Mouse (Mus musculus): ENCODE results near the gene Man1a. TPM values are rescaled to one million over a fixed set of nuclear protein-coding genes. Genes with fewer than 3 reads are reported as not detected.

Gene Man1a
- polyA plus RNA-seq, 1 experiment from 2014 or later = 5.0 TPM

DNA sequence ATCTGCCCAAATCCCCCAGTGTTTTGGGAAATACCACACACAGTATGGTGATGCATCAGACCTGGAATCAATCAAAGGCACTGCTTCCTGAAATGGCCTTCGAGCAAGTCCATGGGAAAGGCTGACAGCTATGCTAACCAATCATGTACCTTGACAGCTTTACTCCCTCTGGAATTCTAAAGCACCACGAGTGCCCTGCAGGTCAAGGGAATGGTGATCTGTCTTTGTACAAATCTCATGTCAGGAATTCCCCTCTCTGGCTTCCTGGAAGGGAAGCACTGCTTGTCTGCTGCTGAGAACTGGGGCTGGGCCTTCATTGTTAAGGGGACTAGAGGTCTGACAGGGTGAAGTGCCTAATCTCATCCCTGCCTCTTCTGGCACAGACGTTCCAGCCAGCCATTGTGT, 17.3 kb downstream of the Man1a start:
- ATAC-seq (replicated peaks) = no peak
- H3K36me3 ChIP-seq (replicated peaks) = no peaks in the 10 kb centered on the region
- no peaks in the 10 kb centered on the region for H3K9me3 ChIP-seq
- no peak overlapping the region for H3K9ac ChIP-seq
- no peak overlapping the region for H3K4me2 ChIP-seq
- no peaks in the 10 kb centered on the region for H3K4me1 ChIP-seq
- no peak overlapping the region for H3K4me3 ChIP-seq
- WGBS = 7% methylated on average over 3 of the region's 3 CpGs
- H3K27me3 ChIP-seq (replicated peaks) = no peaks in the 10 kb centered on the region
- H3K27ac ChIP-seq = no peak overlapping the region

DNA sequence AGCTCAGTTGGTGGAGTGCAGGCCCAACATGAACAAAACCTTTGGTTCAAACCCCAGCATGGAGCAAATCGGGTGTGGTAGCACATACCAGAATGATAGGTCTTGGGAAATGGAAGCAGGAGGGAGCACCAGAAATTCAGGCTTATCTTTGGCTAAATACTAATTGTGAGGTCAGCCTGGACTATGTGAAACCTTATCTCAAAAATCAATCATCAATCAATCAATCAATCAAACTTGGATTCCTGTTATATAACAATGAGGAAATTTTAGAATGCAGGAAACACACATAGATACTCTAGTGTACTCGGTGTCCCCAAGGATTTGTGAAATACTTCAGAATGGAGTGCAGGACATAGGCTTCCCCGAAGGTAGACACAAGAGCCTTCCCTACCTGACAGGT, 17.8 kb downstream of the Man1a start:
- WGBS = 88% methylated on average over 3 of the region's 3 CpGs
- Histone ChIP-seq H3K9me3 (no peaks in the 10 kb centered on the region), H3K9ac (no peak overlapping the region), H3K4me3 (no peak overlapping the region), H3K4me1 (no peaks in the 10 kb centered on the region), H3K4me2 (no peak overlapping the region), H3K27ac (no peak overlapping the region), H3K27me3 (replicated peaks) (no peaks in the 10 kb centered on the region), H3K36me3 (replicated peaks) (no peaks in the 10 kb centered on the region)
- no peak for ATAC-seq (replicated peaks)

DNA sequence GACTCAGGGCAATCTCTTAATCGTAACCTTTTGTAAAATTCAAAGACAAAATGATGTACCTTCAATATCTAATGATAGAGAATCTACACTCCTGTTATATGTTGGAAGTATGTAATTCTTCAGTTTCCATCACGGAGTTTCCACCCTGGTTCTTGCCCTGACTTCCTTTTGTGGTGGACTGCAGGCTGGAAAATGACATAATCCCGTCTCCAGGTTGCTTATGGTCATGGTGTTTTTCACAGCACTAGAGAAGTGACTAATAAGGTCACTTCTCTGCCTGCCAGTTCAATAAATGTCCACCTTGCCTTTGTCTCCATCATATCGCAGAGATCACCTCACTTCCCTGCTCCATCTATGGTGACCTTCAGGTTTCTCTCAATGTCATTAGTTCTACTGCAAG, 22.2 kb downstream of the Man1a start:
- WGBS = 75% methylated on average over 4 of the region's 4 CpGs
- ATAC-seq (replicated peaks) = no peak
- Histone ChIP-seq H3K9me3 (no peaks in the 10 kb centered on the region), H3K36me3 (replicated peaks) (no peaks in the 10 kb centered on the region), H3K4me3 (no peak overlapping the region), H3K4me1 (no peaks in the 10 kb centered on the region), H3K4me2 (no peak overlapping the region), H3K27ac (no peak overlapping the region), H3K9ac (no peak overlapping the region), H3K27me3 (replicated peaks) (no peaks in the 10 kb centered on the region)

DNA sequence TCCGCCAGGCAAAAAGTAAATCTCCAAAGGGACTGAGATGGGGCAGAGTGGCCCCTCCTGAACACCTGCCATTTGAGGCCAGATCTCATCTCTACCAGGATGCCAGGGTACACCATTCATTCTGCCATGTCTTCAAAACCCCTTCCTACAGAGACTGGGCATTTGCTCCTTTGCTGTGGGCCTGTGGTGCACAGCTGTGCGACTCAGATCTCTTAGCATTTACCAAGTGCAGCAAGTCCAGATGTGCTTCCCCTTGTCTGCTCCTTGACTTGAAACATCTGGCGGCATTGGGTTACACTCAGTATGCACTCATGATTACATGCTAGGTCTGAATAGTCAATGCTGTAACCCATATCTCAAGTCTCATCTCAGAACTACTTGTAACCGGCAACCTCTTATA, 28.5 kb downstream of the Man1a start:
- no peak overlapping the region for H3K9ac ChIP-seq
- ATAC-seq (replicated peaks) = no peak
- H3K27ac ChIP-seq = no peak overlapping the region
- no peaks in the 10 kb centered on the region for H3K9me3 ChIP-seq
- no peak overlapping the region for H3K4me3 ChIP-seq
- H3K4me2 ChIP-seq = no peak overlapping the region
- H3K27me3 ChIP-seq (replicated peaks) = no peaks in the 10 kb centered on the region
- no peaks in the 10 kb centered on the region for H3K36me3 ChIP-seq (replicated peaks)
- 89% methylated on average over 4 of the region's 4 CpGs for WGBS
- H3K4me1 ChIP-seq = no peaks in the 10 kb centered on the region

DNA sequence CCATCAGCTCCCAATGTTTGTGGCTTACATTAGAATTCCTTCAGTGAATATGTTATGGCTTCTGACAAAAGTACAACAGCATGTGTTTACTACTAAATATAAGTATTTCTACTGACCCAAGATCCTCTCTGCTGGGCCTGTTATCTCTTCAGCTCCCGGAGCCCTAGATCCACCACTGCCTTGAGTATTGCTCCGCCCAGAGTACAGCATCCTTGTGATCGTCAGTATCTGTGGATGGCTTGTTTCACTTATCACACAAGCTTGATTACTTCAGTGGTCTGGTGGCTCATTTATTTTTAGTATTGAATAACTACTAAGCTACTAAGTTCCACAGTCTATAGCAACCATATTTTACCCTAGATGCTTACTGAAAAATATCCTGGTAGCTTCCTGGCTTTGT, 33.1 kb downstream of the Man1a start:
- Histone ChIP-seq H3K4me2 (no peak overlapping the region), H3K36me3 (replicated peaks) (no peaks in the 10 kb centered on the region), H3K4me3 (no peak overlapping the region), H3K27me3 (replicated peaks) (no peaks in the 10 kb centered on the region), H3K4me1 (no peaks in the 10 kb centered on the region), H3K9ac (no peak overlapping the region), H3K9me3 (no peaks in the 10 kb centered on the region), H3K27ac (no peak overlapping the region)
- no peak for ATAC-seq (replicated peaks)
- WGBS = 90% methylated on average over 3 of the region's 3 CpGs

DNA sequence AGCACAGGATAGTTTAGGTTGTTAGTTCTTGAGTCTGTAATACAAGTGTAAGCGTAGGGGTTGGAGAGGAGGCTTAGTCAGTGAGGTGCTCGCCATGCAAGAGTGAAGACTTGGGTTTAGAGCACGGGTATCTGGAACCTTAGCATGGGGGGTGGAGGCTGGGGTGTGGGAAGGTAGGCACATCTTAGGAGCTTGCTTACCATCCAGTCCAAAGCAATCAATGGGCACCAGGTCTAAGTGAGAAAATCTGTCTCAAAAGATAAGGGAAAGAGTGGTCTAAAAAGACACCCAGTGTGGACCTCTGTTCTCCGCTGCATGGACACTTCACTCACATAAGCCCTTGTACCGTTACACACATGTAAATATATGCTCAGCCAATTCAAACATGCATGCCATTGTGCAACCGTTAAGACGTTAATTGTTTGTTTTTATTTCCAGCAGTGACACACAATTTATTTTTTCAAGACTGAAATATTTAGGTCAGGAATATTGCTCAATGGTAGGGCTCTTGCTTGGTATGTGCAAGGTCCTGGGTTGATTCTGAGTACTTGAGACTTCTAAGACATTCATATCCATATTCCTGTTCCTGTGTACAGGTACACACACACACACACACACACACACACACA, 34.1 kb downstream of the Man1a start:
- H3K36me3 ChIP-seq (replicated peaks) = no peaks in the 10 kb centered on the region
- H3K27ac ChIP-seq = no peak overlapping the region
- no peak overlapping the region for H3K4me3 ChIP-seq
- no peak for ATAC-seq (replicated peaks)
- no peaks in the 10 kb centered on the region for H3K27me3 ChIP-seq (replicated peaks)
- H3K4me2 ChIP-seq = no peak overlapping the region
- WGBS = 89% methylated on average over 7 of the region's 7 CpGs
- no peaks in the 10 kb centered on the region for H3K9me3 ChIP-seq
- no peaks in the 10 kb centered on the region for H3K4me1 ChIP-seq
- H3K9ac ChIP-seq = no peak overlapping the region

DNA sequence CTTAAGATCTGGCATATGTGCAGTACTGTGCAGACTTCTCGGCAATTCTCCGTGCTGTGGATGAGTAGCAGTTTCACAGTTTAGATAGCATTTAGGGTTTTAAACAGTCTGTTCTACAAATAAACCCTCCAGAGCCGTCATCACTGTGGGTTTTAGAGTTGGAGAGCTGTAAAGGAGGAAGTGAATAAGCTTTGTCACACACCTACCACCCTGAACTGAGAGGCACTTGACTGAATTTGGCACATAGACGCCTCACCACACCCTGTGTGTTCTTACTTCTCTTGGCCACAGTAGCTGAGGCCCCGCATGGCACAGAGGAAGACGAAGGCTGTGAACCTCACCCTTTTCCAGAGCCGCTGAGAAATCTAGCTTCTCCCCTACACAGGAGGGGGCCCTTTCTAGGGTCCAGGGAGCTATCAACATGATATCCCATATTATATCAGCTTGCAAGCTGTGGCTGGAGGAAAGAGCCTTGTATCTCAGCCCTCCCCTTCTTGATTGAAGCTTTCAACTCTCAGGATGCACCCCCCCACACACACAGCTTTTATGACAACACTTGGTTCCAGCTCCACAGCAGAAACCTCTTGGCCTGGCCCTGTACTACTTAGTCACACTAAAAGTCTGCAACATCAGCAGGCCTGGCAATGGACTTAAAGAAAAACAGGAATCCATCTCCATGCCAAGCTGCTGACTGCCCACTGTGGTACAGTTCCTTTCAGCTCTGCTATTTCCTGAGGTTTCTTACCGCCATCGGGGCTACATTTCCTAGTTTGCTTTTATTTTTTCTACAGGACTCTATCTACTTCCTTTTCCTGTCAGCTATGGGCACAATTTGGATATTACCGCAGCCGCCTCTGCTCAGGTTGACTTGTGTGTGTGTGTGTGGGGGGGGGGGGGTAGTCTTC, 35.9 kb downstream of the Man1a start:
- H3K9ac ChIP-seq = no peak overlapping the region
- no peaks in the 10 kb centered on the region for H3K4me1 ChIP-seq
- H3K9me3 ChIP-seq = no peaks in the 10 kb centered on the region
- ATAC-seq (replicated peaks) = 0 out of 2 replicates have a peak, but pooled peaks have one; percentile 24
- WGBS = 93% methylated on average over 11 of the region's 11 CpGs
- H3K27me3 ChIP-seq (replicated peaks) = no peaks in the 10 kb centered on the region
- no peak overlapping the region for H3K4me3 ChIP-seq
- H3K4me2 ChIP-seq = no peak overlapping the region
- no peaks in the 10 kb centered on the region for H3K36me3 ChIP-seq (replicated peaks)
- H3K27ac ChIP-seq = no peak overlapping the region

DNA sequence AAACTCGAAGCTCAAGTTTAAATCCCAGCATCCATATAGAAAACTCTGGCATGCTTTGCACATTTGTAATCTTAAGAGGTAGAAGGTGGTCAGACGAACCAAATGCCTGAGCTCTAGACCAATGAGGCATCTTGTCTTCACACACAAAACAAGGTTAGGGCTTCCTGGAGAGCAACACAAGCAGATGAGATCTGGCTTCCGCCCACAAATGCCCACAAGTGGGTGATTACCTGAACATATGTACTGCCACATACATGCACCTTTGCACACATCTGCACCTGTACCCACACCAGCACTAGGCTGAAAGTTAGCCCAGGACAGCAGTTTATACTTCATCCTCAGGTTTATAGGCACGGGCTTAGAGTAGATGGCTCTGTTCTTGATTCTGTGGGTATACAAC, 36.7 kb downstream of the Man1a start:
- no peak for ATAC-seq (replicated peaks)
- Histone ChIP-seq H3K27ac (no peak overlapping the region), H3K4me3 (no peak overlapping the region), H3K36me3 (replicated peaks) (no peaks in the 10 kb centered on the region), H3K27me3 (replicated peaks) (no peaks in the 10 kb centered on the region), H3K9me3 (no peaks in the 10 kb centered on the region), H3K4me1 (no peaks in the 10 kb centered on the region), H3K4me2 (no peak overlapping the region), H3K9ac (no peak overlapping the region)
- WGBS = 88% methylated on average over 4 of the region's 4 CpGs

DNA sequence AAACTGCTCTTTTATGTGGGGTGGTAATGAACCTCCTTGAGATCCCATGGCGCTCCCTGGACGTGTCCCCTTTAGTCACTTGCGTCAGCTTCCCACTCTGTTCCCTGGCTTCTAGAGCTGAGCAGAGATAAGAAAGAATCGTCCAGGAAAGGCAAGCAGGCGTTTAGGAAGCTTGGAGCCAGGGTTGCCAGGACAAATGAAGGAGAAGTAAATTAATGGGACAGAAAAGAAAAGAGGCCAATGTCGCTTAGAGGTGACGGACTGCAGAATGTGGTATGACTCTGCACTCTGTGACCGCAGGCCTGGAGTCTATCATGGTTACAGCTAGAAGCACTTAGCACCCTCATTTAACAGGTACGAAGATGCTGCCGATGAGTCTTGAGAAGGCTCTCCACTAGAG, 37.7 kb downstream of the Man1a start:
- H3K27ac ChIP-seq = no peak overlapping the region
- no peaks in the 10 kb centered on the region for H3K4me1 ChIP-seq
- no peak overlapping the region for H3K4me3 ChIP-seq
- H3K9ac ChIP-seq = no peak overlapping the region
- H3K27me3 ChIP-seq (replicated peaks) = no peaks in the 10 kb centered on the region
- no peaks in the 10 kb centered on the region for H3K9me3 ChIP-seq
- H3K36me3 ChIP-seq (replicated peaks) = no peaks in the 10 kb centered on the region
- WGBS = 88% methylated on average over 10 of the region's 10 CpGs
- no peak overlapping the region for H3K4me2 ChIP-seq
- ATAC-seq (replicated peaks) = no peak

DNA sequence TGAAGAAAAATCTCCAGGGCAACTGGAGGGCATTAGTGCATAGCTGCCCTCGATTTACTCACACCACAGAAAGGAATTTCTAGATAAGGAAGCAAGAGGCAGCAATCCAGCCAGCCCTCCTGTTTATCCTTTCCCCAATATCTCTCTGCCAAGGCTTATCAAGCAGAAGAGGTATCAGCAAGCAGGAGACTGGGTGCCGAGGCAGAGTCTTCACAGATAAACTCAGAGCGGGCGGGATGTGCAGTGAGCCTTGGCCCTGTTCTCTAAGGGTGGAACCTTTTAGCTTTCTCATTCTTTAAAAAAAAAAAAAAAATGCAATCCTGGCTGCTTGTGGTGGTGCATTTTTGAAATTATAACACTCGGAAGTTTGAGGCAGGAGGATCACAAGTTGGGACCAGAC, 38.2 kb downstream of the Man1a start:
- H3K27me3 ChIP-seq (replicated peaks) = no peaks in the 10 kb centered on the region
- H3K4me2 ChIP-seq = no peak overlapping the region
- H3K9me3 ChIP-seq = no peaks in the 10 kb centered on the region
- H3K27ac ChIP-seq = no peak overlapping the region
- H3K9ac ChIP-seq = no peak overlapping the region
- no peaks in the 10 kb centered on the region for H3K36me3 ChIP-seq (replicated peaks)
- no peaks in the 10 kb centered on the region for H3K4me1 ChIP-seq
- 90% methylated on average over 5 of the region's 5 CpGs for WGBS
- no peak overlapping the region for H3K4me3 ChIP-seq
- ATAC-seq (replicated peaks) = no peak

DNA sequence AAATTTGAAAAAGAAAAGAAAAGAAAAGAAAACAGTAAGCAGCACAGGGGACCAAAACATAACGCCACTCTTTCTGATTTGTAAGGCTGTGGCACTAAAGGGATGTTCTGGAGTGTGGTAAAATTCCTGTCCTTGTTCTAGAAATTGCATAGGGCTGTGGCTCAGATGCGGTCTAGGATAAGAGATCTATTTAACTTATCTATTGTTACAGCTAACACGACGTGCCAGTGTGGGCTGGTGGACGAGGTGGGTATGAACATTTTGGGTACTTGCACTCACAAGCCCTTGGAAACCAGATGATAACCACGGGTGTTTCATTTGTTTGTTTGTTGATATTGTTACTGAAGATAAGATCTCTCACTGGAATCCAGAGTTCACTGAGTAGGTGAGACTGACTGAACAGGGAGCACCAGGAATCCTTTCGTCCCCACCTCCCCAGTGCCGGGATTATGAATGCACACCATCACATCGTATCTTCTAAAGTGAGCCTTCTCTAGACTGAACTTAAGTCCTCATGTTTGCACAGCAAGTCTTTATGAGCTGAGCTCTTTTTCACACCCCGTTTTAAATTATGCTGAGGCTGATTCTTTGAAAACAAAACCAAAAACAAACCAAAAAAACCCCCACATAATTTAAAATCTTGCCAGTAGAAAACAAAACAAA, 38.9 kb downstream of the Man1a start:
- ATAC-seq (replicated peaks) = no peak
- no peak overlapping the region for H3K27ac ChIP-seq
- H3K4me2 ChIP-seq = no peak overlapping the region
- H3K36me3 ChIP-seq (replicated peaks) = no peaks in the 10 kb centered on the region
- 88% methylated on average over 10 of the region's 10 CpGs for WGBS
- no peak overlapping the region for H3K4me3 ChIP-seq
- H3K9me3 ChIP-seq = no peaks in the 10 kb centered on the region
- no peaks in the 10 kb centered on the region for H3K4me1 ChIP-seq
- no peaks in the 10 kb centered on the region for H3K27me3 ChIP-seq (replicated peaks)
- H3K9ac ChIP-seq = no peak overlapping the region

DNA sequence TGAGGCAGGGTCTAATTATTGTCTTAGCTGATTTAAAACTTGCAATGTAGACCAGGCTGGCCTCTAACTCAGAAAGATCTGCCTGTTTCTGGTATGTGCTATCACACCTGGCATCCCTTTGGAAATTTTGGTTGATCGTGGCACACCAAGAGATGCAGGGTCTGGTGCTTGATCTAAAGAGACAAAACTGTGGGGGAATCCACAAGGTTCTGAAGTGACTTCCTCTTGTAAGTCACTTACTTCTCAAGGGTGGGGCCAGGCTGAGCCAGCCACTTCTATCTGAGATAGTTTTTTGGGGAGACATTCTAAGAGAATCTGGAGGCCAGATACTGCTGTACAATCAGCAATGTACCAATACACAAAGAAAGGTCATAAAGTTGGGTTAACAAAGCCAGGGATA, 40.8 kb downstream of the Man1a start:
- Histone ChIP-seq H3K4me2 (no peak overlapping the region), H3K9ac (no peak overlapping the region), H3K4me1 (no peaks in the 10 kb centered on the region), H3K27ac (no peak overlapping the region), H3K4me3 (no peak overlapping the region), H3K27me3 (replicated peaks) (no peaks in the 10 kb centered on the region), H3K36me3 (replicated peaks) (no peaks in the 10 kb centered on the region), H3K9me3 (no peaks in the 10 kb centered on the region)
- ATAC-seq (replicated peaks) = no peak
- 90% methylated on average over 1 of the region's 1 CpGs for WGBS

Data from midbrain, embryonic 15.5 days (tissue).